Comparison of ENCODE assay signal across 35 mouse cellular contexts in the genomic region with DNA sequence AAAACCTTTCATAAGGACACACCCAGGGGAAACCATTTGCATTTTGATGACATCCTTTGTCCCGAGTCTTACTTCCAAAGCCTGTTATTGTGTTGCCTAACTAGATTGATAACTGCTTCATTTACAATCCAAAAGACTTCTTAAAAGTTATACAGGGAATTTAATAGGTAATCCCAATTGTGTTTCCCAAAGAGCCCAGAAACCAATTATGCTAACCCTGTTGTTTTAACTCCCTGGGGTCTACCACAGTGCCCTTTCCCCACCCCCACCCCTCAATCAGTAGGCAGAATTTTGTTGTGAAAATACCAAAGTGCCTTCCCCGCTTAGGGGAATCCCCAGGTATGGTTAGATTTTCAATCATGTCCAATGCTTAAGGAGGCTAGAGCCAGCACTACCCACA.
DNase-seq lines count a peak whose midpoint lies in the region; ATAC-seq lines count a peak whose summit lies in the region.
"Had no signal": no experiment of that assay in that cellular context is flagged by ENCODE, and none has a peak within 500 bp of the region (broad histone marks: within the 10 kb centered on the region; RNA-seq: fewer than 3 reads in every experiment).

No protein-coding gene starts in this region.

- H3K4me3 ChIP-seq in heart, embryonic 11.5 days (ENCODE audit: low read depth, low read length) = no peak overlapping the region
- H3K4me3 ChIP-seq: embryonic facial prominence, embryonic 13.5 days; erythroblast, embryonic 14.5 days; gastrocnemius, adult 2 months; heart, embryonic 12.5 days; intestine, embryonic 15.5 days; limb, embryonic 10.5 days; limb, embryonic 15.5 days; liver, embryonic 13.5 days; midbrain, embryonic 10.5 days; myocyte; neural tube, embryonic 13.5 days had no signal

- peaks cover 3% of the 10 kb centered on the region; the same call in 1 of the 2 replicates for H3K27me3 ChIP-seq in heart, embryonic 11.5 days (ENCODE audit: control insufficient read depth, insufficient read depth, low read length)
- H3K27me3 ChIP-seq: intestine, embryonic 15.5 days; limb, embryonic 15.5 days; neural tube, embryonic 13.5 days had no signal

- ATAC-seq in CD4-positive, CD25-positive, alpha-beta regulatory T cell, adult 4 months = peak; percentile 42
- peak; percentile 28 for ATAC-seq in inflammation-experienced regulatory T-cells, adult 6 months
- ATAC-seq in heart, embryonic 11.5 days (replicated peaks; ENCODE audit: insufficient number of reproducible peaks, low FRiP score, low TSS enrichment) = no peak
- ATAC-seq: forebrain, embryonic 16.5 days; intestine, embryonic 15.5 days had no signal

- no peaks in the 10 kb centered on the region for H3K4me1 ChIP-seq in heart, embryonic 11.5 days (ENCODE audit: control insufficient read depth, insufficient read depth, low read length)
- H3K4me1 ChIP-seq: intestine, embryonic 15.5 days; limb, embryonic 15.5 days; liver, embryonic 13.5 days had no signal

- H3K9me3 ChIP-seq in heart, embryonic 11.5 days (replicated peaks; ENCODE audit: control insufficient read depth, low read length) = no peaks in the 10 kb centered on the region
- H3K9me3 ChIP-seq: embryonic facial prominence, embryonic 13.5 days; G1E; heart, embryonic 12.5 days; intestine, embryonic 15.5 days; limb, embryonic 10.5 days; limb, embryonic 15.5 days; liver, embryonic 13.5 days; midbrain, embryonic 10.5 days; neural tube, embryonic 13.5 days had no signal

- WGBS in heart, embryonic 11.5 days (ENCODE audit: insufficient replicate concordance) = 28% methylated on average over 2 of the region's 2 CpGs

- no peaks in the 10 kb centered on the region for H3K36me3 ChIP-seq in heart, embryonic 11.5 days (ENCODE audit: control insufficient read depth, insufficient read depth, low read length)
- H3K36me3 ChIP-seq: embryonic facial prominence, embryonic 13.5 days; G1E; heart, embryonic 12.5 days; intestine, embryonic 15.5 days; limb, embryonic 10.5 days; limb, embryonic 15.5 days; liver, embryonic 13.5 days; midbrain, embryonic 10.5 days; neural tube, embryonic 13.5 days had no signal

- DNase-seq in CD4-positive helper T cell, adult 2 months (ENCODE audit: low read depth, low spot score) = peak; percentile 32
- peak; percentile 53 for DNase-seq in WW6 (ENCODE audit: low read depth, low spot score)
- no peak for DNase-seq in testis, postnatal 10 days (ENCODE audit: low spot score)
- DNase-seq in right cerebral cortex, postnatal 10 days (ENCODE audit: low spot score in 2 of 2) = no peak
- DNase-seq: adrenal gland, adult 2 months; cerebellum, adult 11 months; cerebellum, adult 9-10 months; gastrocnemius, adult 2 months; gastrocnemius, postnatal 36 days; heart, adult 18-20 months; heart, postnatal 4 days; kidney, adult 8-10 months; kidney, postnatal 4 days; liver, embryonic 13.5 days; lung, adult 18-20 months; lung, postnatal 10 days; thymus, adult 2 months; thymus, postnatal 36 days had no signal

- H3K27ac ChIP-seq in heart, embryonic 11.5 days (ENCODE audit: low read depth, low read length) = no peak overlapping the region
- H3K27ac ChIP-seq: embryonic facial prominence, embryonic 13.5 days; gastrocnemius, adult 2 months; hindbrain, embryonic 14.5 days; intestine, embryonic 15.5 days; kidney, postnatal 0 days; limb, embryonic 10.5 days; limb, embryonic 15.5 days; liver, embryonic 13.5 days; midbrain, embryonic 10.5 days; neural tube, embryonic 13.5 days; stomach, postnatal 0 days had no signal

- no peak overlapping the region for H3K4me2 ChIP-seq in heart, embryonic 11.5 days
- H3K4me2 ChIP-seq: embryonic facial prominence, embryonic 13.5 days; heart, embryonic 12.5 days; hindbrain, embryonic 14.5 days; intestine, embryonic 15.5 days; limb, embryonic 15.5 days; liver, embryonic 13.5 days; neural tube, embryonic 13.5 days had no signal

- no peak overlapping the region for H3K9ac ChIP-seq in heart, embryonic 11.5 days (ENCODE audit: low read depth, low read length)
- H3K9ac ChIP-seq: embryonic facial prominence, embryonic 13.5 days; heart, embryonic 12.5 days; hindbrain, embryonic 14.5 days; intestine, embryonic 15.5 days; limb, embryonic 15.5 days; liver, embryonic 13.5 days; neural tube, embryonic 13.5 days had no signal

Comparison
In these comparisons a context has a peak if more than half of its experiments do, and no peak if none do; other contexts are left out.
1. DNase-seq: peak in CD4-positive helper T cell, adult 2 months (single experiment) and WW6 (single experiment); none in testis, postnatal 10 days (single experiment) and right cerebral cortex, postnatal 10 days (0 of 2).